Mouse (Mus musculus): Measurements from ENCODE around the gene Arpin. TPM values are rescaled to one million over a fixed set of nuclear protein-coding genes. Genes with fewer than 3 reads are reported as not detected.

The Arpin gene
- polyA plus RNA-seq, 1 experiment from 2014 or later = 14.4 TPM

GRCm38 (mm10) chr7:79880033-79880432, 55.1 kb downstream of the Arpin start:
- H3K4me1 ChIP-seq (replicated peaks; ENCODE audit: control insufficient read depth, insufficient read depth, low read length) = no peaks in the 10 kb centered on the region
- H3K27me3 ChIP-seq (replicated peaks; ENCODE audit: control insufficient read depth, insufficient read depth, low read length) = no peaks in the 10 kb centered on the region
- no peaks in the 10 kb centered on the region for H3K9me3 ChIP-seq (ENCODE audit: control insufficient read depth, low read length)
- no peak overlapping the region for H3K27ac ChIP-seq (ENCODE audit: low read length)
- no peak overlapping the region for H3K4me3 ChIP-seq (replicated peaks; ENCODE audit: low read length)
- H3K9ac ChIP-seq (replicated peaks; ENCODE audit: low read depth, low read length) = no peak overlapping the region
- H3K4me2 ChIP-seq (ENCODE audit: low read length) = no peak overlapping the region
- WGBS = 93% methylated on average over 6 of the region's 6 CpGs
- no peak for ATAC-seq
- H3K36me3 ChIP-seq (ENCODE audit: control insufficient read depth, insufficient read depth) = peaks cover 15% of the 10 kb centered on the region

- no peak overlapping the region for H3K27ac ChIP-seq (ENCODE audit: low read length)
- H3K36me3 ChIP-seq (ENCODE audit: control insufficient read depth, insufficient read depth) = peaks cover 13% of the 10 kb centered on the region
- 73% methylated on average over 2 of the region's 2 CpGs for WGBS
- H3K4me3 ChIP-seq (replicated peaks; ENCODE audit: low read length) = no peak overlapping the region
- H3K4me2 ChIP-seq (ENCODE audit: low read length) = no peak overlapping the region
- H3K4me1 ChIP-seq (replicated peaks; ENCODE audit: control insufficient read depth, insufficient read depth, low read length) = no peaks in the 10 kb centered on the region
- no peak for ATAC-seq
- no peak overlapping the region for H3K9ac ChIP-seq (replicated peaks; ENCODE audit: low read depth, low read length)
- H3K27me3 ChIP-seq (replicated peaks; ENCODE audit: control insufficient read depth, insufficient read depth, low read length) = no peaks in the 10 kb centered on the region
- no peaks in the 10 kb centered on the region for H3K9me3 ChIP-seq (ENCODE audit: control insufficient read depth, low read length)
These were observed 56.6 kb downstream of the Arpin start for GRCm38 (mm10) chr7:79878455-79879025.

Small RNA genes within 50 kb of the gene (microRNA-seq; reads per million reads assigned to microRNA genes)
- not detected for gene Gm24541

Other genes with a start within 250 kb of the Arpin start
- 2.3 TPM in 2 replicates for gene Kif7, start 219.6 kb downstream of the Arpin start, polyA plus RNA-seq (2015; fragmentation: Nextera tagmentation; extraction: Ambion mirVana)
- not detected in 2 replicates for gene Plin1, start 202.5 kb downstream of the Arpin start, polyA plus RNA-seq (2015; fragmentation: Nextera tagmentation; extraction: Ambion mirVana)
- 18.0 and 18.2 TPM in 2 replicates for gene Pex11a, start 192.2 kb downstream of the Arpin start, polyA plus RNA-seq (2015; fragmentation: Nextera tagmentation; extraction: Ambion mirVana)
- 0.23 and 0.58 TPM in 2 replicates for gene Wdr93, start 192.2 kb downstream of the Arpin start, polyA plus RNA-seq (2015; fragmentation: Nextera tagmentation; extraction: Ambion mirVana)
- gene Mesp1, start 141.6 kb downstream of the Arpin start, polyA plus RNA-seq (2015; fragmentation: Nextera tagmentation; extraction: Ambion mirVana) = not detected in 2 replicates
- 1.5 and 2.0 TPM in 2 replicates for gene Mesp2, start 124.6 kb downstream of the Arpin start, polyA plus RNA-seq (2015; fragmentation: Nextera tagmentation; extraction: Ambion mirVana)
- 2.1 and 3.6 TPM in 2 replicates for gene Anpep, start 74.3 kb downstream of the Arpin start, polyA plus RNA-seq (2015; fragmentation: Nextera tagmentation; extraction: Ambion mirVana)
- 45.1 and 48.7 TPM in 2 replicates for gene Ap3s2, start 14.7 kb downstream of the Arpin start, polyA plus RNA-seq (2015; fragmentation: Nextera tagmentation; extraction: Ambion mirVana)
- gene Zfp710, start 89.5 kb upstream of the Arpin start, polyA plus RNA-seq (2015; fragmentation: Nextera tagmentation; extraction: Ambion mirVana) = 18.7 and 19.6 TPM in 2 replicates
- 286 and 298 TPM in 2 replicates for gene Idh2, start 180.0 kb upstream of the Arpin start, polyA plus RNA-seq (2015; fragmentation: Nextera tagmentation; extraction: Ambion mirVana)